Mouse (Mus musculus) ES-Bruce4 (cell line): Measurements from ENCODE around the gene Zfp1.

ENCODE experiments used
- CTCF ChIP-seq: IDR thresholded peaks from one replicate; pipeline ENCODE4 v1.8.1; 2011; ENCODE audit warnings: low read depth, low read length
- EP300 ChIP-seq: IDR thresholded peaks from 2 replicates; pipeline ENCODE4 v1.6.1; 2011; ENCODE audit warnings: low read depth, low read length; ENCODE audit not compliant: insufficient read depth

DNA sequence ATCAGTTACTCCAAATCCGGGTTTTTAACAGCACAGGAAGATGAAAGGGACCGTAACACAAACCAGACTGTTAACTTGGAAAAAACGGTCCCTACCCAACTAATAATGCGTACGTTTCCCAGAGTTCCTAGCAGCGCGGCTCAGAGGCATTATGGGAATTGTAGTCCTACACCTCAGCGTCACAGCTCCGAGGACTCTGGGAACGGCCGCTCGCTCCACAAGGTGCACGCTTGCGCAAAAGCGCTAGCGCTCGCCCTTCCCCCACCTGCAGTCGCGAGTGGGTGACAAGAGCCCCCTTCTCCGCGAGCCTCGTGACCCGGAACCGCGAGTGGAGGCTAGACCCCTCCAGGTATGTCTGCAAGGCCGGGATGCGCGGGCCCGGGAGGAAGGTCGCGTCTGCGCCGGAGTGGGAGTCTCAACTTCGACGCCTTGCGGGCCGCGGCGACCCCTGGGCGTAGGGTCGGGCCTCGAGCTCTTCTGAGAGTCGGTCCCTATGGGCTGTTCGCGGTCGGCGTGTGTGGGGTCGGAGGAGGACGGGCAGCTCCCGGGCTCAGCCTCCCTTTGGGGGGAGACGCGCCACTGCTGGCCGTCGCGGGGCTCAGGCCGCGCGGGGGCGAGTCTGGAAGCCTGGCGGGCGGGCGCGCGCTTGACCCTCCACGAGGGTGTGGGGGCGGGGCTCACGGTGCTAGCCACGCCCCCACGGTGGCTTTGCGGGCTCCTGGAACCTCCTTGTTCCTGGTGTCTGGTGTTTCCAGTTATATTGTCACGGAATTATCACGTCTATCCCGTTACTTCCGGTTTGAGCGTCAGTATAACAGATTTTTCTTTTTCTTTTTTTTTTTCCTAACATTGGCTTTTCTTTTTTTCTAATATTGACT lies at the start of gene Zfp1:
- peak; percentile 51; the same call in 1 of the 2 replicates for TF ChIP-seq EP300
- TF ChIP-seq CTCF: no peak
